ENCODE assay signal across 14 mouse cellular contexts in the genomic region with DNA sequence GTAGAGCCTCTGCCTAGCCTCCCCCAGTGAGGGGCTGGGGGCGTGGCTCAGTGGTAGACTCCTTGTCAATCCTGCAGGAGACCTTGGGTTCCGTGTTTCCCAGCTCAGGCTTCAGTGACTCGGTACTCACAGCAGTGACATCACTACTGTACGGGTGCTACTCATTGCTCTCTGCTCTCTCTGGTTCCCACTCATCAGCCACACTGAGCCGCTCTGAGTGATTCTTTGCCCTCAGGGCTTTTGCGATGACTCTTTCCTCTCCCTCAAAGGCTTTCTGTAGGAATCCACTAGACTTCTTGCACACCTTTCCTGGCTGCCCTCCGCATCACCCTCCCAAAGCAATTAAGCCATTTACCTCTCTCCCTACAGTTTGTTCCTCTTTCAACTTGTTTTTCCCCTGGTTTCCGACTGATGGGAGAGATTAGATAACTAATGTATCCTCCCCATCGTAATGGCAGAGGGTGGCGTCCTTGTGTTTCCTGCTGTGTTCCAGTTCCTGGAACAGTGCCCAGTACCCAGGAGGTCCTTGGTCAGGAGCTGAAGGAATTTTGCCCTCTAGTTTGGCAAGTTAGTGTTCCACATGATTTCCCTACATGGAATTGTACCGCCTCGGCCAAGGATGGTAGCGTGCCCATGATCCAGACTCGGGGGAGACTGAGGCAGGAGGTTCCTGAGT. TPM values are rescaled to one million over a fixed set of nuclear protein-coding genes. Genes with fewer than 3 reads are reported as not detected.
A peak's percentile ranks its signal among the peaks of the same experiment; 100 is the strongest.
DNase-seq lines count a peak whose midpoint lies in the region; ATAC-seq and TF ChIP-seq lines count a peak whose summit lies in the region.
"Had no signal": no experiment of that assay in that cellular context is flagged by ENCODE, and none has a peak within 500 bp of the region (broad histone marks: within the 10 kb centered on the region; RNA-seq: fewer than 3 reads in every experiment).

No protein-coding gene starts in this region.

- H3K9ac ChIP-seq in heart, adult 2 months (ENCODE audit: low read depth, low read length) = no peak overlapping the region
- no peak overlapping the region for H3K9ac ChIP-seq in kidney, embryonic 14.5 days (ENCODE audit: low read depth, low read length)
- no peak overlapping the region for H3K9ac ChIP-seq in midbrain, embryonic 14.5 days (replicated peaks; ENCODE audit: low read length)

- DNase-seq in heart, adult 2 months = peak; percentile 39 to 40
- no peak for DNase-seq in heart, embryonic 10.5 days (ENCODE audit: low spot score)
- no peak for DNase-seq in frontal cortex, postnatal 10 days (ENCODE audit: low spot score in 2 of 2)
- DNase-seq in cerebellum, adult 18-20 months = no peak
- no peak for DNase-seq in midbrain, embryonic 14.5 days
- DNase-seq: cerebellum, postnatal 36 days had no signal

- peak overlapping the region; percentile 61 for H3K27ac ChIP-seq in heart, adult 2 months
- no peak overlapping the region for H3K27ac ChIP-seq in heart, embryonic 10.5 days
- H3K27ac ChIP-seq in bone marrow, adult 2 months (ENCODE audit: control insufficient read depth, insufficient read depth, low read depth, low read length, poor library complexity) = peak overlapping the region; percentile 85
- H3K27ac ChIP-seq in kidney, embryonic 14.5 days (ENCODE audit: low read depth, low read length) = peak overlapping the region; percentile 15; the same call in 1 of the 2 replicates
- no peak overlapping the region for H3K27ac ChIP-seq in midbrain, embryonic 14.5 days (replicated peaks; ENCODE audit: low read depth, low read length)

- intact Hi-C loops in heart, adult 2 months (cut with DNase I) = no loop called here

- H3K79me2 ChIP-seq in heart, adult 2 months (replicated peaks; ENCODE audit: control insufficient read depth, insufficient read depth, low read length) = no peaks in the 10 kb centered on the region

- H3K36me3 ChIP-seq in heart, adult 2 months (ENCODE audit: control insufficient read depth, insufficient read depth, low read length) = no peaks in the 10 kb centered on the region
- H3K36me3 ChIP-seq in heart, embryonic 10.5 days = no peaks in the 10 kb centered on the region
- H3K36me3 ChIP-seq in kidney, embryonic 14.5 days (ENCODE audit: control insufficient read depth, insufficient read depth, low read length) = no peaks in the 10 kb centered on the region
- no peaks in the 10 kb centered on the region for H3K36me3 ChIP-seq in midbrain, embryonic 14.5 days (ENCODE audit: control insufficient read depth, insufficient read depth, low read length)

- ATAC-seq in kidney, embryonic 14.5 days (ENCODE audit: low FRiP score, low TSS enrichment) = 0 out of 2 replicates have a peak, but pooled peaks have one; percentile 14
- peak; percentile 15; the same call in 1 of the 2 replicates for ATAC-seq in megakaryocyte, adult 5-6 weeks (ENCODE audit: poor library complexity, severe bottlenecking)
- ATAC-seq in midbrain, embryonic 14.5 days (ENCODE audit: low FRiP score, low TSS enrichment) = no peak

- H3K9me3 ChIP-seq in heart, embryonic 10.5 days = no peaks in the 10 kb centered on the region
- H3K9me3 ChIP-seq in kidney, embryonic 14.5 days (ENCODE audit: control insufficient read depth, low read length) = no peaks in the 10 kb centered on the region
- H3K9me3 ChIP-seq in midbrain, embryonic 14.5 days (ENCODE audit: control insufficient read depth, low read length) = no peaks in the 10 kb centered on the region

- peaks cover 11% of the 10 kb centered on the region for H3K4me1 ChIP-seq in heart, adult 2 months (ENCODE audit: control insufficient read depth, insufficient read depth, low read length)
- peaks cover 21% of the 10 kb centered on the region for H3K4me1 ChIP-seq in heart, embryonic 10.5 days
- peaks cover 12% of the 10 kb centered on the region for H3K4me1 ChIP-seq in bone marrow, adult 2 months (ENCODE audit: control insufficient read depth, insufficient read depth, low read length)
- 0 out of 2 replicates have a peak, but pooled peaks cover 18% of the 10 kb centered on the region for H3K4me1 ChIP-seq in kidney, embryonic 14.5 days (ENCODE audit: control insufficient read depth, insufficient read depth, low read length)
- H3K4me1 ChIP-seq in midbrain, embryonic 14.5 days (ENCODE audit: control insufficient read depth, insufficient read depth, low read length) = 0 out of 2 replicates have a peak, but pooled peaks cover 5% of the 10 kb centered on the region

- no peak for TF ChIP-seq POLR2A in heart, adult 2 months (IDR thresholded peaks at IDR 0.05; ENCODE audit: insufficient read depth, low read depth, low read length)
- no peak for TF ChIP-seq POLR2A in bone marrow, adult 2 months (IDR thresholded peaks at IDR 0.05; ENCODE audit: borderline replicate concordance, control insufficient read depth, low read depth, low read length)

- H3K4me2 ChIP-seq in kidney, embryonic 14.5 days (replicated peaks; ENCODE audit: low read depth, low read length) = no peak overlapping the region
- no peak overlapping the region for H3K4me2 ChIP-seq in midbrain, embryonic 14.5 days (ENCODE audit: low read length)

- no peak for TF ChIP-seq CTCF in heart, adult 2 months (IDR thresholded peaks at IDR 0.05)
- TF ChIP-seq CTCF in bone marrow, adult 2 months (IDR thresholded peaks at IDR 0.05; ENCODE audit: control insufficient read depth, insufficient read depth, low read length) = no peak

- H3K27me3 ChIP-seq in heart, adult 2 months (ENCODE audit: control insufficient read depth, insufficient read depth, low read length) = no peaks in the 10 kb centered on the region
- peaks cover 31% of the 10 kb centered on the region; the same call in 1 of the 2 replicates for H3K27me3 ChIP-seq in heart, embryonic 10.5 days (ENCODE audit: insufficient read depth, poor library complexity, severe bottlenecking)
- no peaks in the 10 kb centered on the region for H3K27me3 ChIP-seq in kidney, embryonic 14.5 days (ENCODE audit: control insufficient read depth, insufficient read depth, low read length)
- H3K27me3 ChIP-seq in midbrain, embryonic 14.5 days (ENCODE audit: control insufficient read depth, insufficient read depth, low read length) = 0 out of 2 replicates have a peak, but pooled peaks cover 5% of the 10 kb centered on the region

- TF ChIP-seq EP300 in heart, adult 2 months (IDR thresholded peaks at IDR 0.05; ENCODE audit: insufficient read depth, low read depth, low read length) = 0 out of 2 replicates have a peak, but pooled peaks have one; percentile 31

- 23% methylated on average over 14 of the region's 14 CpGs for WGBS in heart, adult 2 months
- WGBS in heart, embryonic 10.5 days = 47% methylated on average over 14 of the region's 14 CpGs
- 30% methylated on average over 14 of the region's 14 CpGs for WGBS in bone marrow, adult 2 months
- 47% methylated on average over 14 of the region's 14 CpGs for WGBS in kidney, embryonic 14.5 days
- WGBS in midbrain, embryonic 14.5 days = 74% methylated on average over 14 of the region's 14 CpGs

- no peak overlapping the region for H3K4me3 ChIP-seq in heart, adult 2 months
- H3K4me3 ChIP-seq in heart, embryonic 10.5 days = no peak overlapping the region
- H3K4me3 ChIP-seq in bone marrow, adult 2 months (replicated peaks; ENCODE audit: control insufficient read depth, low read depth, low read length) = peak overlapping the region; percentile 40
- no peak overlapping the region for H3K4me3 ChIP-seq in kidney, embryonic 14.5 days (ENCODE audit: low read length)
- no peak overlapping the region for H3K4me3 ChIP-seq in midbrain, embryonic 14.5 days (replicated peaks; ENCODE audit: low read depth, low read length)

RNA-seq across cellular contexts. Expression of gene Plaur, which starts 0.8 kb away (rescaled TPM):
- total RNA-seq in heart, adult 2 months (2021) = 1 to 10 TPM; 3.3 to 3.6 TPM
- polyA plus RNA-seq in heart, adult 2 months (2012; rRNA removed) = 4.2 and 5.0 TPM in 2 replicates
- polyA plus RNA-seq in heart, embryonic 10.5 days (2016; fragmentation: Nextera tagmentation; extraction: Ambion mirVana) = 4.3 and 7.3 TPM in 2 replicates
- 31.6 and 85.4 TPM in 2 replicates for polyA plus RNA-seq in bone marrow, adult 2 months (2011; ENCODE audit: insufficient read depth, insufficient read length, low replicate concordance, missing spikeins)
- 14.1 TPM in 2 replicates for polyA plus RNA-seq in kidney, embryonic 14.5 days (2014; fragmentation: Nextera tagmentation; extraction: Ambion mirVana)
- 100 and 110 TPM in 2 replicates for total RNA-seq in megakaryocyte, adult 5-6 weeks (2015)
- 96.3 and 124 TPM in 2 replicates for total RNA-seq in megakaryocyte, adult 5-6 weeks (2017)
- polyA plus RNA-seq in midbrain, embryonic 14.5 days (2014; fragmentation: Nextera tagmentation; extraction: Ambion mirVana) = 1.1 and 2.6 TPM in 2 replicates

RNA-seq across cellular contexts. Expression of gene Irgc1, which starts 9.4 kb away (rescaled TPM):
- total RNA-seq in heart, adult 2 months (2021) = not detected
- 0.67 and 0.88 TPM in 2 replicates for polyA plus RNA-seq in heart, adult 2 months (2012; rRNA removed)
- 0.16 TPM in 1 of 2 replicates, not detected in the other for polyA plus RNA-seq in heart, embryonic 10.5 days (2016; fragmentation: Nextera tagmentation; extraction: Ambion mirVana)
- polyA plus RNA-seq in bone marrow, adult 2 months (2011; ENCODE audit: insufficient read depth, insufficient read length, low replicate concordance, missing spikeins) = not detected in 2 replicates
- polyA plus RNA-seq in kidney, embryonic 14.5 days (2014; fragmentation: Nextera tagmentation; extraction: Ambion mirVana) = not detected in 2 replicates
- total RNA-seq in megakaryocyte, adult 5-6 weeks (2015) = 0.74 and 1.8 TPM in 2 replicates
- total RNA-seq in megakaryocyte, adult 5-6 weeks (2017) = 0.66 and 0.94 TPM in 2 replicates
- polyA plus RNA-seq in midbrain, embryonic 14.5 days (2014; fragmentation: Nextera tagmentation; extraction: Ambion mirVana) = not detected in 2 replicates
- total RNA-seq: CH12.LX; gastrocnemius, adult 18-20 months had no signal
- polyA plus RNA-seq: neural tube, embryonic 14.5 days; stomach, embryonic 14.5 days had no signal

RNA-seq across cellular contexts. Expression of gene Cadm4, which starts 20.3 kb away (rescaled TPM):
- total RNA-seq in heart, adult 2 months (2021) = 10 to 100 TPM; 14.0 to 14.7 TPM
- 17.0 and 20.4 TPM in 2 replicates for polyA plus RNA-seq in heart, adult 2 months (2012; rRNA removed)
- 0.54 and 0.63 TPM in 2 replicates for polyA plus RNA-seq in heart, embryonic 10.5 days (2016; fragmentation: Nextera tagmentation; extraction: Ambion mirVana)
- 1.4 TPM in 1 of 2 replicates, not detected in the other for polyA plus RNA-seq in bone marrow, adult 2 months (2011; ENCODE audit: insufficient read depth, insufficient read length, low replicate concordance, missing spikeins)
- polyA plus RNA-seq in kidney, embryonic 14.5 days (2014; fragmentation: Nextera tagmentation; extraction: Ambion mirVana) = 1.5 and 5.9 TPM in 2 replicates
- not detected in 2 replicates for total RNA-seq in megakaryocyte, adult 5-6 weeks (2015)
- total RNA-seq in megakaryocyte, adult 5-6 weeks (2017) = not detected in 2 replicates
- polyA plus RNA-seq in midbrain, embryonic 14.5 days (2014; fragmentation: Nextera tagmentation; extraction: Ambion mirVana) = 26.2 and 63.4 TPM in 2 replicates

RNA-seq across cellular contexts. Expression of gene Zfp428, which starts 45.3 kb away (rescaled TPM):
- total RNA-seq in heart, adult 2 months (2021) = 10 to 100 TPM; 14.5 to 14.9 TPM
- polyA plus RNA-seq in heart, adult 2 months (2012; rRNA removed) = 12.3 and 28.7 TPM in 2 replicates
- polyA plus RNA-seq in heart, embryonic 10.5 days (2016; fragmentation: Nextera tagmentation; extraction: Ambion mirVana) = 41.9 and 61.3 TPM in 2 replicates
- 2.5 and 3.1 TPM in 2 replicates for polyA plus RNA-seq in bone marrow, adult 2 months (2011; ENCODE audit: insufficient read depth, insufficient read length, low replicate concordance, missing spikeins)
- polyA plus RNA-seq in kidney, embryonic 14.5 days (2014; fragmentation: Nextera tagmentation; extraction: Ambion mirVana) = 54.5 and 70.3 TPM in 2 replicates
- 0.69 TPM in 1 of 2 replicates, not detected in the other for total RNA-seq in megakaryocyte, adult 5-6 weeks (2015)
- 0.40 TPM in 1 of 2 replicates, not detected in the other for total RNA-seq in megakaryocyte, adult 5-6 weeks (2017)
- 216 and 303 TPM in 2 replicates for polyA plus RNA-seq in midbrain, embryonic 14.5 days (2014; fragmentation: Nextera tagmentation; extraction: Ambion mirVana)

RNA-seq across cellular contexts. Expression of gene AC161166.1, which starts 50.7 kb away (rescaled TPM):
- total RNA-seq in heart, adult 2 months (2021) = not detected
- 0.04 TPM in 1 of 2 replicates, not detected in the other for polyA plus RNA-seq in heart, adult 2 months (2012; rRNA removed)
- polyA plus RNA-seq in heart, embryonic 10.5 days (2016; fragmentation: Nextera tagmentation; extraction: Ambion mirVana) = 0.46 and 0.49 TPM in 2 replicates
- polyA plus RNA-seq in bone marrow, adult 2 months (2011; ENCODE audit: insufficient read depth, insufficient read length, low replicate concordance, missing spikeins) = not detected in 2 replicates
- polyA plus RNA-seq in kidney, embryonic 14.5 days (2014; fragmentation: Nextera tagmentation; extraction: Ambion mirVana) = 0.17 and 0.61 TPM in 2 replicates
- total RNA-seq in megakaryocyte, adult 5-6 weeks (2015) = not detected in 2 replicates
- not detected in 2 replicates for total RNA-seq in megakaryocyte, adult 5-6 weeks (2017)
- 0.93 and 1.8 TPM in 2 replicates for polyA plus RNA-seq in midbrain, embryonic 14.5 days (2014; fragmentation: Nextera tagmentation; extraction: Ambion mirVana)
- total RNA-seq: gastrocnemius, adult 18-20 months; left cerebral cortex, postnatal 10 days had no signal

Comparison
In these comparisons a context has a peak if more than half of its experiments do, and no peak if none do; other contexts are left out.
1. DNase-seq: peak in heart, adult 2 months (2 of 2); none in heart, embryonic 10.5 days (single experiment), frontal cortex, postnatal 10 days (0 of 2), cerebellum, adult 18-20 months (0 of 2) and midbrain, embryonic 14.5 days (single experiment).
2. H3K27ac ChIP-seq: peak in heart, adult 2 months (single experiment), bone marrow, adult 2 months (single experiment) and kidney, embryonic 14.5 days (single experiment); none in heart, embryonic 10.5 days (single experiment) and midbrain, embryonic 14.5 days (single experiment).